Mouse (Mus musculus) heart, embryonic 15.5 days (tissue): ENCODE results near the gene Dedd2. TPM values are rescaled to one million over a fixed set of nuclear protein-coding genes. Genes with fewer than 3 reads are reported as not detected.

Experiments used
- ATAC-seq: fragments of 200-750 bp; cut with Nextera tagmentation; replicated peaks from 2 replicates; pipeline ENCODE4 v1.8.0; 2017; ENCODE audit warnings: low read depth, moderate TSS enrichment; ENCODE audit not compliant: insufficient number of reproducible peaks, insufficient read depth, low FRiP score
- H3K27ac ChIP-seq: fragments of 300-500 bp; sonication (generic); 2 replicates; pipeline ENCODE4 v1.5.1; 2015; ENCODE audit warnings: mild to moderate bottlenecking, inconsistent platforms
- H3K27me3 ChIP-seq: fragments of 300-500 bp; sonication (generic); 2 replicates; pipeline ENCODE4 v1.6.1; 2015; ENCODE audit warnings: inconsistent platforms
- H3K36me3 ChIP-seq: fragments of 300-500 bp; sonication (generic); 2 replicates; pipeline ENCODE4 v1.6.1; 2015; ENCODE audit warnings: mild to moderate bottlenecking, inconsistent platforms
- H3K4me1 ChIP-seq: fragments of 300-500 bp; sonication (generic); replicated peaks from 2 replicates; pipeline ENCODE4 v1.6.1; 2015; ENCODE audit warnings: inconsistent platforms
- H3K4me2 ChIP-seq: fragments of 300-500 bp; sonication (generic); 2 replicates; pipeline ENCODE4 v1.6.1; 2015; ENCODE audit warnings: inconsistent platforms, mild to moderate bottlenecking, moderate library complexity
- H3K4me3 ChIP-seq: fragments of 300-500 bp; sonication (generic); 2 replicates; pipeline ENCODE4 v1.5.1; 2015; ENCODE audit warnings: mild to moderate bottlenecking, inconsistent platforms
- H3K9ac ChIP-seq: fragments of 300-500 bp; sonication (generic); 2 replicates; pipeline ENCODE4 v1.6.1; 2015; ENCODE audit warnings: mild to moderate bottlenecking, inconsistent platforms
- H3K9me3 ChIP-seq: fragments of 300-500 bp; sonication (generic); replicated peaks from 2 replicates; pipeline ENCODE4 v1.6.1; 2016; ENCODE audit warnings: inconsistent platforms
- WGBS: fragments of 180-500 bp; shearing (Covaris S2); methylation state at CpG from one replicate; pipeline ENCODE4 v1.1.7; 2015; ENCODE audit warnings: mixed read lengths; 5-methylcytosine and 5-hydroxymethylcytosine counted together
- polyA plus RNA-seq: library from polyadenylated mRNA; unstranded; fragments of >200 nt; fragmentation: Nextera tagmentation; extraction: Ambion mirVana; gene quantifications from 2 replicates; pipeline ENCODE4 v1.2.1, GENCODE M21; 2015

The Dedd2 gene
- polyA plus RNA-seq, 1 experiment from 2014 or later: 6.6 TPM

DNA sequence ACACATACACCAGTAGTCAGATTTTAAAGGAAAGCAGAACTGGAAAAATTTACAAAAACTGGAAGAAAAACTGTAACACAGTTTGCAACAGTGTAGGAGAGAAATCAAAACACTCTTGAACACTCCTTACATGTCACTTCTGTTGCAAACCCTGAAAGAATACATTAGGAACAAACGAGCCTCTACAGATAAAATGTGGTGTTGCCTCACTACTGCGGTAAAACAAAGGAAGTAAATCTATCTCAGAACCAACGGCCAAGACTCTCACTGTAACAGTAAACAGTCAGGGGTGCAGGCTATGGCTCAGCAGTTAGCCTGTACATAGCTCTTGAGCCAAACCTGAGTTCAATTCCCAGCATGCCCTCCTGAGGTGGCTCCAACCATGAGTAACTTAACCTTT is 7.3 kb downstream of the Dedd2 start:
- Histone ChIP-seq H3K36me3 (peaks cover 16% of the 10 kb centered on the region), H3K9ac (no peak overlapping the region), H3K4me3 (no peak overlapping the region), H3K27me3 (no peaks in the 10 kb centered on the region), H3K4me1 (no peaks in the 10 kb centered on the region), H3K9me3 (no peaks in the 10 kb centered on the region), H3K27ac (no peak overlapping the region), H3K4me2 (no peak overlapping the region)
- 65% methylated on average over 3 of the region's 3 CpGs for WGBS
- no peak for ATAC-seq

DNA sequence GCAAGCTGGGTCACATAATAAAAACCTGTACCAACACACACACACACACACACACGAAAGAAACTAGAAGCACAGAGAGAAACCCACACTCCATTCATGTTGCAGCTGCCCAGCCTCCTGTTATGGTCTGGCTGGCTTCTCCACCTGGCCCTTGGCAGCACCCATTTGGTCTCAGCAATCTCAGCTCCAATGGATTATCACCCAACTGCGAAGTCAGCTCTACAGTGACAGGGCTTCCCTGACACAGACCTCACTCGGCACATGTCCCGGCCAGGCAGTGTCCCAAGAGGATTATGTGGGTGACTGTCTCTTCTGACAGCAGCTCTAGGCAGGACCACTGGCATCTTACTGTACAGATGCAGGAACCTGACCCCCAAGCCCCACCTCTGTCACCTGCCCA is 9.9 kb downstream of the Dedd2 start:
- H3K4me1 ChIP-seq: peaks cover 2% of the 10 kb centered on the region; the same call in 1 of the 2 replicates
- no peak overlapping the region for H3K4me2 ChIP-seq
- no peaks in the 10 kb centered on the region for H3K27me3 ChIP-seq
- no peak overlapping the region for H3K9ac ChIP-seq
- 80% methylated on average over 4 of the region's 4 CpGs for WGBS
- peaks cover 16% of the 10 kb centered on the region for H3K36me3 ChIP-seq
- no peak overlapping the region for H3K27ac ChIP-seq
- H3K4me3 ChIP-seq: no peak overlapping the region
- no peaks in the 10 kb centered on the region for H3K9me3 ChIP-seq
- ATAC-seq: no peak

DNA sequence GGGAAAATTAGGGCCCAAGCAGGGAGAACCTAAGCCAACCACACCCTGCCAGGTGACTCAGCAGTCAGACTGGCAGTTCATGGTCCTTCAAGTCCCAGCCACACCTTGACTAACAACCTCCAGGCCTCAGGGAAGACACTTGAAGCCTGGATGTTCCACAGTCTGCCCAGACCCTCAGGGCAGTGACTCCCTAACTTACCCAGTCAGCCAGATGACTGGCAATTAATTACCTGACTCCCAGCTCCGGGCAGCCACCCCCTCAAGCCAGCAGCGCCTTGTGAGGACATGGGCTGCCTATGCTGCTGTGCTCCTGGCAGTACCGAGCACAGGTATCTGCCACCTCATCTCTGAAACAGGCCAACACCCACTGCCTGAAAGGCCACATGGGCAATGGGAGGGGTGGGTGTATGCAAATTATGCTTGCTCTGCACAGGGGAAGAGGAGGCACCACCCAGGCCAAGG is 11.2 kb downstream of the Dedd2 start:
- H3K9me3 ChIP-seq: no peaks in the 10 kb centered on the region
- no peak for ATAC-seq
- no peaks in the 10 kb centered on the region for H3K27me3 ChIP-seq
- H3K27ac ChIP-seq: no peak overlapping the region
- peaks cover 8% of the 10 kb centered on the region; the same call in 1 of the 2 replicates for H3K4me1 ChIP-seq
- no peak overlapping the region for H3K9ac ChIP-seq
- H3K36me3 ChIP-seq: peaks cover 10% of the 10 kb centered on the region
- no peak overlapping the region for H3K4me3 ChIP-seq
- H3K4me2 ChIP-seq: no peak overlapping the region
- WGBS: 71% methylated on average over 3 of the region's 3 CpGs

DNA sequence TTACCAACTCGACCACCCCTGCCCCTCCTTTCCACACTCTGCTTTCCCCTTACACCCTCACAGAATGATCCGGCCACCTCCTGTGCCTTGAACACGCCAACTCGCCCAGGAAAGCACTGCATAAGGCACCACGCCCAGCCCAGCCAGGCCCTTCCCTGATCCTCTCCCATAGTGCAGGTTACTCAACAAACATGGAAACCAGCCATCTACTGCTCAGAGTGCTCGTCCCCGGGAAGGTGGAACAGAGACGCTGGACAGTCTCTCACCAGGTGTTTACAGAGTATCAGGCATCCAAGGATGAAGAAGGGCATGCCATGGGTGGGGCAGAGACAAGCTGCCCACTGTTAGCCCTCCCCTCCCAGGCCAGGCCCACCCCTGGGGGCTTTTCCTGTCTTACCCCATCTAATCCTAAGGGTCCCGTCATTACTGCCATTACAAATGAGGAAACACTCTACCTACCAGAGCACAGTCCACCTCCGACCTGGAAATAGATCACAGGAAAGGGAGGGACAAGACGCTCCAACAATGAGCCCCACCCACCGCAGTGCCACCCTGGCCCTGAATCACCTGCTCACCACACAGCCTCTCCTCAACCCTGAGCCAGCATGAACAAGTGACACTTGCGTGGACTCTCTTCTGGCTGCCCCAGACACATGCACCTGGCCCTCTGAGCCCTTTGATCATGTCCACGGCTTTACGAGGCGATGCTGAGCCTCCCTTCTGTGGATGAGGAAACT is 14.2 kb downstream of the Dedd2 start:
- WGBS: 84% methylated on average over 16 of the region's 16 CpGs
- Histone ChIP-seq H3K4me3 (no peak overlapping the region), H3K4me1 (peaks cover 8% of the 10 kb centered on the region; the same call in 1 of the 2 replicates), H3K27ac (no peak overlapping the region), H3K9ac (no peak overlapping the region), H3K4me2 (no peak overlapping the region), H3K9me3 (no peaks in the 10 kb centered on the region), H3K36me3 (peaks cover 27% of the 10 kb centered on the region), H3K27me3 (no peaks in the 10 kb centered on the region)
- no peak for ATAC-seq

DNA sequence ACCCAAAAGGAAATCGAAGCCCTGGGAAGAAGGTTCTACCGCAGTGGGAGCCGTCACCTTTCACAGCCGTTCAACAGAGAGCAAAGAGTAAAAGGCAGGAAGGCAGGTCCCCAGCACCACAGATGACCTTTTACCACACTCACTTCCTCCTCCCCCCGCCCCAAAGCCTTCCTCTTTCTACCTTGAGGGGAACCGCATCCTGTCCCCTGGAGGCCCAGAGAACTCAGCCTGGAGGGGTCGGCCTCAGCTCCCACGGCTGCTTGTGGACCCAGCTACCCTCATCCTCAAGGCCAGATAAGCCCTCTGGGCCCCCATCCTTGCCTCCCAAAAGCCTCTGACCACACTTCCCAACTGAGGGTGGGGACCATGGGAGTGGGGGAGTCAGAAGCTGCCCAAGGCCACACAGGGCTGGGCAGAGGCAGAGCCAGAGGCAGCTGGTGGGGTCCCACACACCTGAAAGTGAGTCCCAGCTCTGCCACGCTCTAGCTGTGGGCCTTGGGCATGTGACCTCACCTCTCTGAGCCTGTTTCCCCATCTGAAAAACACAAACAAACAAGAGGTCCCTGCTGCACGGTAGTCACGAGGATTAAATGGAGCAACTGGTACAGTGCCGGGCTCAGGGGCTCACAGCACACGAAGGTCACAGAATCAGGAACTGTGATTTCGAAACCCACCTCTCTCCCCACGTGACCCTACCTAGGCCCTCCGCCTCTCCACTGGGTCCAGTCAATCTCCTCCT is 14.9 kb downstream of the Dedd2 start:
- ATAC-seq: no peak
- Histone ChIP-seq H3K9ac (no peak overlapping the region), H3K27ac (0 out of 2 replicates have a peak overlapping the region, but pooled peaks have one; percentile 2)

DNA sequence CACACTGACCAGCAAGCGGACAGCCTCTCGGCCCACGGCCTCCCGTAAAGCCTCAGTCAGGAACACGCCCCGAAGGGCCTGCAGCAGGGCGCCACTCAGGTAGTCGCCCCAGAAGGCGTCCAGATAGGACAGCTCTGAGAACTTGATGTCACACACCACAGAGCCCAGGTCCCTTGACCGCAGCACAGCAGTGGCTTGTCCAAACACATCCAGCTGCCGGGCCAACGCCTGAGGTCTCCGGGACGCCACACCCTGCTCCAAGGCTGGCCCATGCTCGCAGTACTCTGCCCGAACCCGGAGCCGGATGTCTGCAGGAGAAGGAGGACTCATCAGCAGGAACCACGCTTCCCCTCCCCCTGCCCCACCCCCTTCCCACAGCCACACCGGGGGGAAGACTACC is 16.8 kb downstream of the Dedd2 start:
- peaks cover 8% of the 10 kb centered on the region; the same call in 1 of the 2 replicates for H3K4me1 ChIP-seq
- ATAC-seq: 0 out of 2 replicates have a peak, but pooled peaks have one; percentile 15
- no peak overlapping the region for H3K9ac ChIP-seq
- WGBS: 83% methylated on average over 20 of the region's 20 CpGs
- no peak overlapping the region for H3K27ac ChIP-seq
- no peak overlapping the region for H3K4me3 ChIP-seq
- no peaks in the 10 kb centered on the region for H3K9me3 ChIP-seq
- H3K36me3 ChIP-seq: peaks cover 24% of the 10 kb centered on the region
- H3K27me3 ChIP-seq: no peaks in the 10 kb centered on the region
- H3K4me2 ChIP-seq: no peak overlapping the region

More for the DNA sequence above, 14.9 kb downstream of the Dedd2 start:
- no peaks in the 10 kb centered on the region for H3K27me3 ChIP-seq
- 71% methylated on average over 16 of the region's 16 CpGs for WGBS
- no peaks in the 10 kb centered on the region for H3K9me3 ChIP-seq
- H3K36me3 ChIP-seq: peaks cover 22% of the 10 kb centered on the region; the same call in 1 of the 2 replicates
- H3K4me1 ChIP-seq: peaks cover 8% of the 10 kb centered on the region; the same call in 1 of the 2 replicates
- no peak overlapping the region for H3K4me2 ChIP-seq
- no peak overlapping the region for H3K4me3 ChIP-seq

DNA sequence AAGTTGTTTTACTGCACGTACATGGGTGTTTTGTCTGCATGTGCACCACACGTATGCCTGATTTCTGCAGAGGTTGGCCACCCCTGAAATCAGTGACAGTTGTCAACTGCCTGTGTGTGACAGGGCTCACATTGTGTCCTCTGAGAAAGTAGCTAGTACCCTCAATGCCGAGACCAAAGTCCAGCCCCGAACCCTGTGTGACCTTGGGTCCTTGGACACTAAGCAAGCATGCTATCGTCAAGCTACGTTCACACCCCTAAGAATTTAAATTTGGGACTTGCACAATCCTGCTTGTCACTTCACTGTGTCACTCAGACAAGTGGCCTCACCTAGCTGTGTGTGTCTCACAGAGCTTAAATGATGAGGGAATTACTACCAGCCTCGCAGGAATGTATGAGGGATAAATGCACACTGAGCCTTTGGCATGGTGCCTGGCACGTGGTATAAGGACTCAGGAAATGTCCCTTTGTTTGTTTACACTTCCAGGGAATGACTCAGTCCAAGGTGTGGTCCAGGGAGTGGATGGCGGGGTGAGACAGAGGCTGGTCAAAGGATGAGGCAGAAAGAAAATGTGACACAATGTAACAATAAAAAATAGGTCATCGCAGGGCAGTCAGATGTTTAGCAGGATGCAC is 22.9 kb downstream of the Dedd2 start:
- 0 out of 2 replicates have a peak, but pooled peaks have one; percentile 27 for ATAC-seq

DNA sequence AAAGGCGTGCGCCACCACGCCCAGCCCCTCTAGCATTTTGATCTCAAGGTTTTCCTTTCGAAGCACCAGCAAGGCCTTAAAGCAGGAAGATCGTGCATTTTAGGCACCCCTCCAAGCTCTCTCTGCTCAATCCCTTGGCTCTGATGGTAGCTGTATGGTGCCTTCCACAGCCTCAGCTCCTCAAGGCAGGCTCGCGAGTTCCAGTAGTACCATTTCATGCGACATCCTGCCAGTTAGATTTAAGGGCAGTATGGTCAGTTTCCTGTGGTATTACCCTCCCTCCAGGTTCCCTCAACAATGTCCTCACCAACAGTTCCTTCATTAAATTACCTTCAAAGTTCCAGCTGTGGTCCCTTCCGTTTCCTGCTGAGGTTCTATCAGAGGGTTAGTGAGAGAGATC is 24.3 kb downstream of the Dedd2 start:
- H3K9me3 ChIP-seq: no peaks in the 10 kb centered on the region
- no peak overlapping the region for H3K9ac ChIP-seq
- peaks cover 5% of the 10 kb centered on the region; the same call in 1 of the 2 replicates for H3K36me3 ChIP-seq
- no peak overlapping the region for H3K4me2 ChIP-seq
- H3K27me3 ChIP-seq: 0 out of 2 replicates have a peak, but pooled peaks cover 3% of the 10 kb centered on the region
- 76% methylated on average over 9 of the region's 9 CpGs for WGBS
- H3K4me1 ChIP-seq: peaks cover 7% of the 10 kb centered on the region
- H3K27ac ChIP-seq: no peak overlapping the region
- H3K4me3 ChIP-seq: no peak overlapping the region
- no peak for ATAC-seq

More for the DNA sequence above, 22.9 kb downstream of the Dedd2 start:
- Histone ChIP-seq H3K4me2 (no peak overlapping the region), H3K9ac (no peak overlapping the region), H3K4me3 (no peak overlapping the region), H3K27me3 (0 out of 2 replicates have a peak, but pooled peaks cover 3% of the 10 kb centered on the region), H3K9me3 (no peaks in the 10 kb centered on the region), H3K27ac (no peak overlapping the region), H3K4me1 (peaks cover 7% of the 10 kb centered on the region), H3K36me3 (peaks cover 11% of the 10 kb centered on the region; the same call in 1 of the 2 replicates)
- WGBS: 39% methylated on average over 10 of the region's 10 CpGs

DNA sequence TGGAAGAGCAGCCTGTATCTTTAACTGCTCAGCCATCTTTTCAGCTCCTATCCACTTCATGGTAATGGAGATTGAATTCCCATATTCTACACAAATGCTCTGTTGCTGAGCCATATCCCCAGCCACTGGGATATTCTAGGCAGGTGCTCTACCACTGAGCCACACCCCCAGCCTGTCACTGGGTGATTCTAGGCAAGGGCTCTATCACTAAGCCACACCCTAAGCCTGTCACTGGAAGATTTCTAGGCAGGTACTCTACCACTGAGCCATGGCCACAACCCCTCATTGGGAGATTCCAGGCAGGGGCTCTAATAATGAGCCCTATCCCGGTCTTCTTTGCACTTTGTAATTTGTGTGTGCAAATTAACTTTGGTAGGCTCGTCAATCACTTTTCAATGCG is 25.3 kb downstream of the Dedd2 start:
- Histone ChIP-seq H3K9me3 (no peaks in the 10 kb centered on the region), H3K36me3 (peaks cover 5% of the 10 kb centered on the region; the same call in 1 of the 2 replicates), H3K4me1 (peaks cover 7% of the 10 kb centered on the region), H3K4me2 (no peak overlapping the region), H3K27me3 (0 out of 2 replicates have a peak, but pooled peaks cover 3% of the 10 kb centered on the region), H3K4me3 (no peak overlapping the region), H3K9ac (no peak overlapping the region), H3K27ac (no peak overlapping the region)
- ATAC-seq: no peak
- WGBS: 71% methylated on average over 3 of the region's 3 CpGs

DNA sequence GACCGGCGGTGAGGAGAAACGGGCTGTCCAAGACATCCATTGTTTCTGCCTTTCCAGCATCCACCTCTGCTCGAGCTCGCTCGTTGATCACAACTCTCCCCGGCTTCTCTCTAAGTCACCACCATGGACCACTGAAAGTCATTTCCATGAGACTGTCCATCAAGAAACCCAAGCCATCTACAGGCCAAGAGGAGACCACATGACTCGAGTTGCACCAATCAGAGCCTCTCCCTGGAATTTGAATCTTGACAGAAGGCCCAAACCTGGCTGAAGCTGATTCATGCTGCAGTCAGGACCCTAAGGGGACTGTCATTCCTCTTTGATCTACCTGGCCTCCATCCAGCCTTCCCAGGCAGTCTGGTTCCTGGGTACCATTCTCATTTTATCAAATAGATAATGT is 28.3 kb downstream of the Dedd2 start:
- Histone ChIP-seq H3K4me3 (no peak overlapping the region), H3K4me1 (no peaks in the 10 kb centered on the region), H3K9me3 (no peaks in the 10 kb centered on the region), H3K4me2 (no peak overlapping the region), H3K36me3 (no peaks in the 10 kb centered on the region), H3K27ac (no peak overlapping the region), H3K9ac (no peak overlapping the region), H3K27me3 (0 out of 2 replicates have a peak, but pooled peaks cover 5% of the 10 kb centered on the region)
- WGBS: 79% methylated on average over 8 of the region's 8 CpGs
- no peak for ATAC-seq

DNA sequence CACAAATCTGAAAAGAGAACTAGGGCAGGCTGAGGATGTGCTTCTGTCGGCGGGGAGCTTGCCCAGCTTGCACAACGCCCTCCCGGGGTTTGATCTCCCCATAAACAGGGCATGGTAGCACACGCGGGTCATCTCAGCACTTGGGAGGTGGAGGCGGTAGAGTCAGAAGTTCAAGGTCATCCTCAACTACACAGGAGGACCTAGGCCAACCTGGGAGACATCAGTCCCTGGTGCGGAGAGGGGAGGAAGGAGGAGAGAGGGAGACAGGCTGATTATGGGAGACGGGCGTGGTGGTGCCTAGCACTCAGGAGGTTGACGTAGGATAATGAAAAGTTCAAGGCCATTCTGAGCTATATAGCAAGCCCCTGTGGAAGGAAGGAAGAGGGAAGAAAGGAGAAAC is 29.6 kb downstream of the Dedd2 start:
- Histone ChIP-seq H3K9ac (no peak overlapping the region), H3K4me1 (no peaks in the 10 kb centered on the region), H3K36me3 (no peaks in the 10 kb centered on the region), H3K9me3 (no peaks in the 10 kb centered on the region), H3K27ac (no peak overlapping the region), H3K4me2 (no peak overlapping the region), H3K27me3 (peaks cover 11% of the 10 kb centered on the region; the same call in 1 of the 2 replicates), H3K4me3 (no peak overlapping the region)
- ATAC-seq: no peak
- 82% methylated on average over 11 of the region's 11 CpGs for WGBS
